Mouse (Mus musculus): ENCODE measurements around the gene Arhgap6.
A peak's percentile ranks its signal among the peaks of the same experiment; 100 is the strongest.
"Not testable (repeated sequence)": the region's sequence is repeated elsewhere in the genome, so short reads cannot be mapped to it uniquely, and the experiment has no call there.

The Arhgap6 gene

DNA sequence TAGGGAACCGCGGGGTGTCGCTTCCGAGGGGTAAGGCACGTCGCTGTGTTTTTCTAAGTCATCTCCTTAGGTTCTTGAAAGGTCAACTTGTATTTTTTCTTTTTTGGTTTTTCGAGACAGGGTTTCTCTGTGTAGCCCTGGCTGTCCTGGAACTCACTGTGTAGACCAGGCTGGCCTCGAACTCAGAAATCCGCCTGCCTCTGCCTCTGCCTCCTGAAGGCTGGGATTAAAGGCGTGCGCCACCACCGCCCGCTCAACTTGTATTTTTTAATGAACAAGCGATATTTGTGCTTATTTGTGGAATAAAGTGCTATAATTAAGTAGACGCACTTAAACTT is 525.7 kb downstream of the Arhgap6 start:
- not testable (repeated sequence) for DNase-seq

DNA sequence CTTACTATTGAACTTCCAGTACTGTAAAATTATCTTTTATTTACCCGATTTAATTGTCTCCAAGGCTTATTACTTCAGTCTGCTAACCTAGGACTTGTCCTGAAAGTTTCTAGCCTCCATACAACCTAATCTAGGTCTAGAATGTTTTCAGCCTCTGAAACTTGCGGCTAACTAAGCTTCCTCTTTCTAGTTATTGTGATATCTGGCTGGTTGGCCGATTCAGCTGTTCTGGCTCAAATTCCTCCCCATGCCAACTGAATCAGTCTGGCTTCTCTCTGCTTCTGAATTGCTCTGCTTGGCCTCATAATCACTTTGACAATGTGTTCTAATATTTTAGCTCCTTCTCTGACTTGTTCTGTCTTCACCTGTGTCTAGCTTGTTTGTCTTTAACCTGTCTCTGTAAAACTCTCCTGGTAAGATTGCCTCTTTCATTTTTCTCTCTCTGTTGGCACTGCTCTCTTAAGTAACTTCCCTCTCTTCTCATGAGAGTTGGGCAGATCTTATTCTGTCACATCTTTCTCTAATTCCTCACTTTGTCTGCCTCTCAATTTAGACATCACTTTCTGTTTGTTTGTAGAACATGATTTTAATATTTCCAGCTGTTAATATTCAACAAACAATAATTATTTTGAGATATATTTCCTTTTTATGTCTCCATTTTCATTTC is 531.2 kb downstream of the Arhgap6 start:
- DNase-seq: no peak

DNA sequence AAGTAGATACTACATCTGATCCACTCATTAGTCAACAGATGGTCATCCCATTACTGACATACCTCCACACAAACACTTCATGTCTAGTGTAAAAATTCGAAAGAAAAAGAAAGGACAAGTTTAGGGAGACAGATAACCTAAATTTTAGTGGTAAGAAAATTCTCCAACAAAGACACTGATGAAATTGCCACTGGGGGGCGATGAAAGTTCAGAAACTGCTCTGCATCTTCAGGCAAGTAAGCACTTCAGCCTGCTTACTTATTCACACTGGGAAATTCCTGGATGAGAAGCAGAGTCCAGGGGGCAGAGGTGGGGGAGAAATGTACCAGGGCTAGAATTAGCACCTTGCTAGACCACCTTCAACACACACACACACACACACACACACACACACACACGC is 537.4 kb downstream of the Arhgap6 start:
- DNase-seq: peak; percentile 27

DNA sequence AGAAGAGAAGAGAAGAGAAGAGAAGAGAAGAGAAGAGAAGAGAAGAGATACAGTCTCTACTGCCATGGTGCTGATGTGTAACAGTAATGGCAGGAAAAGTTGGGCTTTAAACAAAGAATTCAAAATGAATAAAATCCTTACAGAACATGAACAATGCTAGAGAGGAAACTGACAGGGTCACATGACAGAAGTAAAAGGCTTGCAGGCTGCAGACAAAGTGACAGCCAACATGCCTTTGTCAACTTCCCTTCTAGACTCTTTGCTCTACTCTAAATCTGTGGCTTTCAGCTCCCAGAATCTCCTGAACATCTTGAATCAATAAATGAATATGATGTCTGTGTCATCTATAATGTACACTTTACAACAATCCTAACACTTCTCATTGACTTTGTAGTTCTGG is 542.7 kb downstream of the Arhgap6 start:
- no peak for DNase-seq

DNA sequence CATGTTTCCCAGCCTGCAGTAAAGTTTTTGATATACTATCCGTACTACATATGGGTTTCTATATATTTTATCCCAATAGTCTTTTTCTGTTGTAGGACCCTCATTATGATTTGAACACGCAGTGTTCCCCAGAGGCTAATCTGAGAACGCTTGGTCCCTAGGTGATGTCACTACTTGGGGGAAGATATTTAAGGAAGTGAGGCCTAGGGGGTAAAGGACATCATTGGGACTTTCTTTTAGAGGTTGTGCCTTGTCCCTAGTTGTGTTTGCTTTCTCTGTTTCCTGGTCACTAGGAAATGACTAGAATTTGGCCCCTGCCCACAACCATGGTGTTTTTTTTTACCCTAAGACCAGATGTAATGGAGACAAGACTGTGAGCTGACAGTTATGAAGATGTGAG is 543.3 kb downstream of the Arhgap6 start:
- DNase-seq: no peak

Data from retina, postnatal 1 day (tissue).